Mouse (Mus musculus) limb, embryonic 10.5 days (tissue): ENCODE data around the gene Tsg101. TPM values are rescaled to one million over a fixed set of nuclear protein-coding genes. Genes with fewer than 3 reads are reported as not detected.
A peak's percentile ranks its signal among the peaks of the same experiment; 100 is the strongest.

Experiments used
- DNase-seq: peaks from one replicate; pipeline ENCODE4 v3.0.0-alpha.2; 2017; ENCODE audit warnings: low spot score
- H3K27ac ChIP-seq: fragments of 300-500 bp; sonication (generic); 2 replicates; pipeline ENCODE4 v1.5.1; 2016; ENCODE audit warnings: mild to moderate bottlenecking
- H3K27me3 ChIP-seq: fragments of 300-500 bp; sonication (generic); 2 replicates; pipeline ENCODE4 v1.6.1; 2016; ENCODE audit warnings: low read depth, mild to moderate bottlenecking; ENCODE audit not compliant: poor library complexity, severe bottlenecking
- H3K36me3 ChIP-seq: fragments of 300-500 bp; sonication (generic); 2 replicates; pipeline ENCODE4 v1.6.1; 2016; ENCODE audit warnings: mild to moderate bottlenecking, moderate library complexity
- H3K4me1 ChIP-seq: fragments of 300-500 bp; sonication (generic); 2 replicates; pipeline ENCODE4 v1.6.1; 2016
- H3K4me3 ChIP-seq: fragments of 300-500 bp; sonication (generic); 2 replicates; pipeline ENCODE4 v1.5.1; 2016; ENCODE audit warnings: mild to moderate bottlenecking, moderate library complexity
- H3K9me3 ChIP-seq: fragments of 300-500 bp; sonication (generic); replicated peaks from 2 replicates; pipeline ENCODE4 v1.6.1; 2016; ENCODE audit warnings: mild to moderate bottlenecking
- WGBS: fragments of 180-500 bp; shearing (Covaris S2); methylation state at CpG from one replicate; pipeline ENCODE4 v1.1.7; 2016; 5-methylcytosine and 5-hydroxymethylcytosine counted together
- polyA plus RNA-seq: library from polyadenylated mRNA; unstranded; fragments of >200 nt; fragmentation: Nextera tagmentation; extraction: Ambion mirVana; gene quantifications from 2 replicates; pipeline ENCODE4 v1.2.1, GENCODE M21; 2016

Gene Tsg101
- polyA plus RNA-seq, 1 experiment from 2014 or later: 252 TPM

- 74% methylated on average over 9 of the region's 9 CpGs for WGBS
- no peak overlapping the region for H3K27ac ChIP-seq
- no peaks in the 10 kb centered on the region for H3K4me1 ChIP-seq
- no peaks in the 10 kb centered on the region for H3K9me3 ChIP-seq
- no peak overlapping the region for H3K4me3 ChIP-seq
- DNase-seq: no peak
- no peaks in the 10 kb centered on the region for H3K27me3 ChIP-seq
- H3K36me3 ChIP-seq: peaks cover 43% of the 10 kb centered on the region
Observed at GRCm38 (mm10) chr7:46857436-46857835, 62.3 kb downstream of the Tsg101 start.

GRCm38 (mm10) chr7:46855866-46856560, 63.8 kb downstream of the Tsg101 start:
- no peaks in the 10 kb centered on the region for H3K4me1 ChIP-seq
- no peak overlapping the region for H3K27ac ChIP-seq
- no peaks in the 10 kb centered on the region for H3K9me3 ChIP-seq
- DNase-seq: no peak
- WGBS: 69% methylated on average over 7 of the region's 7 CpGs
- H3K27me3 ChIP-seq: no peaks in the 10 kb centered on the region
- H3K4me3 ChIP-seq: no peak overlapping the region
- peaks cover 57% of the 10 kb centered on the region for H3K36me3 ChIP-seq

- H3K9me3 ChIP-seq: no peaks in the 10 kb centered on the region
- no peaks in the 10 kb centered on the region for H3K4me1 ChIP-seq
- 87% methylated on average over 9 of the region's 9 CpGs for WGBS
- H3K27ac ChIP-seq: no peak overlapping the region
- DNase-seq: no peak
- H3K36me3 ChIP-seq: peaks cover 84% of the 10 kb centered on the region
- no peaks in the 10 kb centered on the region for H3K27me3 ChIP-seq
- H3K4me3 ChIP-seq: no peak overlapping the region
Observed at GRCm38 (mm10) chr7:46853365-46853764, 66.4 kb downstream of the Tsg101 start.

GRCm38 (mm10) chr7:46852666-46853065, 67.1 kb downstream of the Tsg101 start:
- H3K4me1 ChIP-seq: no peaks in the 10 kb centered on the region
- H3K4me3 ChIP-seq: no peak overlapping the region
- no peak for DNase-seq
- H3K9me3 ChIP-seq: no peaks in the 10 kb centered on the region
- H3K27me3 ChIP-seq: no peaks in the 10 kb centered on the region
- peaks cover 91% of the 10 kb centered on the region for H3K36me3 ChIP-seq
- H3K27ac ChIP-seq: no peak overlapping the region
- WGBS: 95% methylated on average over 1 of the region's 1 CpGs

GRCm38 (mm10) chr7:46851026-46851425, 68.7 kb downstream of the Tsg101 start:
- H3K36me3 ChIP-seq: peaks cover 90% of the 10 kb centered on the region
- H3K27me3 ChIP-seq: no peaks in the 10 kb centered on the region
- WGBS: 86% methylated on average over 7 of the region's 7 CpGs
- H3K9me3 ChIP-seq: no peaks in the 10 kb centered on the region
- H3K27ac ChIP-seq: no peak overlapping the region
- peaks cover 9% of the 10 kb centered on the region for H3K4me1 ChIP-seq
- no peak for DNase-seq
- no peak overlapping the region for H3K4me3 ChIP-seq

GRCm38 (mm10) chr7:46849287-46849686, 70.5 kb downstream of the Tsg101 start:
- peaks cover 73% of the 10 kb centered on the region for H3K36me3 ChIP-seq
- WGBS: 83% methylated on average over 5 of the region's 5 CpGs
- no peak overlapping the region for H3K4me3 ChIP-seq

GRCm38 (mm10) chr7:46846486-46847244, 73.1 kb downstream of the Tsg101 start:
- Histone ChIP-seq H3K27me3 (peaks cover 15% of the 10 kb centered on the region), H3K27ac (peak overlapping the region; percentile 98), H3K4me3 (peak overlapping the region; percentile 92), H3K9me3 (no peaks in the 10 kb centered on the region), H3K36me3 (peaks cover 46% of the 10 kb centered on the region), H3K4me1 (peaks cover 17% of the 10 kb centered on the region)
- WGBS: 2% methylated on average over 28 of the region's 28 CpGs
- peak; percentile 85 for DNase-seq

More at GRCm38 (mm10) chr7:46849287-46849686, 70.5 kb downstream of the Tsg101 start:
- no peak for DNase-seq
- H3K9me3 ChIP-seq: no peaks in the 10 kb centered on the region
- H3K4me1 ChIP-seq: peaks cover 17% of the 10 kb centered on the region
- H3K27me3 ChIP-seq: no peaks in the 10 kb centered on the region
- H3K27ac ChIP-seq: no peak overlapping the region

- H3K4me3 ChIP-seq: peak overlapping the region; percentile 92
- peaks cover 21% of the 10 kb centered on the region for H3K27me3 ChIP-seq
- DNase-seq: no peak
- H3K9me3 ChIP-seq: no peaks in the 10 kb centered on the region
- whole genome bisulfite sequencing: under 1% methylated on average over 36 of the region's 36 CpGs
- peaks cover 17% of the 10 kb centered on the region for H3K4me1 ChIP-seq
- peaks cover 40% of the 10 kb centered on the region for H3K36me3 ChIP-seq
- peak overlapping the region; percentile 98 for H3K27ac ChIP-seq
Observed at GRCm38 (mm10) chr7:46845978-46846485, 73.7 kb downstream of the Tsg101 start.

GRCm38 (mm10) chr7:46845211-46845977, 74.4 kb downstream of the Tsg101 start:
- Histone ChIP-seq H3K27me3 (peaks cover 27% of the 10 kb centered on the region), H3K27ac (peak overlapping the region; percentile 98), H3K9me3 (no peaks in the 10 kb centered on the region), H3K36me3 (peaks cover 34% of the 10 kb centered on the region), H3K4me1 (peaks cover 17% of the 10 kb centered on the region), H3K4me3 (peak overlapping the region; percentile 92)
- peak; percentile 97 for DNase-seq
- 1% methylated on average over 51 of the region's 51 CpGs for WGBS

GRCm38 (mm10) chr7:46843576-46843975, 76.2 kb downstream of the Tsg101 start:
- Histone ChIP-seq H3K9me3 (no peaks in the 10 kb centered on the region), H3K4me3 (no peak overlapping the region), H3K4me1 (peaks cover 29% of the 10 kb centered on the region), H3K27me3 (peaks cover 36% of the 10 kb centered on the region), H3K36me3 (peaks cover 16% of the 10 kb centered on the region), H3K27ac (peak overlapping the region; percentile 17; the same call in 1 of the 2 replicates)
- no peak for DNase-seq
- WGBS: 89% methylated on average over 4 of the region's 4 CpGs

- Histone ChIP-seq H3K4me1 (peaks cover 38% of the 10 kb centered on the region), H3K27ac (no peak overlapping the region), H3K36me3 (peaks cover 3% of the 10 kb centered on the region), H3K27me3 (peaks cover 36% of the 10 kb centered on the region), H3K4me3 (no peak overlapping the region), H3K9me3 (no peaks in the 10 kb centered on the region)
- no peak for DNase-seq
- 27% methylated on average over 5 of the region's 5 CpGs for WGBS
Observed at GRCm38 (mm10) chr7:46842278-46842677, 77.5 kb downstream of the Tsg101 start.

GRCm38 (mm10) chr7:46840787-46841525, 78.8 kb downstream of the Tsg101 start, which contains the start of gene Ldha:
TSS of gene Ldha (plus strand) at chr7:46841475.
- Histone ChIP-seq H3K27me3 (peaks cover 36% of the 10 kb centered on the region), H3K4me1 (peaks cover 30% of the 10 kb centered on the region), H3K4me3 (no peak within 1 kb of the TSS), H3K36me3 (no peaks in the 10 kb centered on the region), H3K27ac (no peak within 1 kb of the TSS), H3K9me3 (no peaks in the 10 kb centered on the region)
- 10% methylated on average over 6 of the region's 6 CpGs for WGBS
- DNase-seq: no peak
